Mouse (Mus musculus) frontal cortex, postnatal 36 days (tissue): ENCODE measurements around the gene Plac8.
A peak's percentile ranks its signal among the peaks of the same experiment; 100 is the strongest.

Experiments used
- DNase-seq, 2 experiments: peaks; one replicate each; pipeline ENCODE4 v3.0.0; 2022; ENCODE audit warnings: low spot score in 2 of 2

Plac8 gene

GRCm38 (mm10) chr5:100535826-100536225, 36.2 kb downstream of the Plac8 start:
- DNase-seq: no peak

GRCm38 (mm10) chr5:100526164-100526563, 45.9 kb downstream of the Plac8 start:
- DNase-seq: peak in 1 of 2 experiments; percentile 13

GRCm38 (mm10) chr5:100525620-100526019, 46.4 kb downstream of the Plac8 start:
- no peak for DNase-seq

GRCm38 (mm10) chr5:100524921-100525320, 47.1 kb downstream of the Plac8 start:
- DNase-seq: no peak

- no peak for DNase-seq
These were observed 48.7 kb downstream of the Plac8 start for GRCm38 (mm10) chr5:100523331-100523730.

GRCm38 (mm10) chr5:100520223-100520622, 51.8 kb downstream of the Plac8 start:
- no peak for DNase-seq

- no peak for DNase-seq
These were observed 53.0 kb downstream of the Plac8 start for GRCm38 (mm10) chr5:100519027-100519411.

GRCm38 (mm10) chr5:100518049-100519026, 53.7 kb downstream of the Plac8 start, which contains the start of gene Cops4:
Gene Cops4 (plus strand): TSS chr5:100518309.
- peak; percentile 95 to 97 for DNase-seq

- DNase-seq: no peak
These were observed 59.5 kb downstream of the Plac8 start for GRCm38 (mm10) chr5:100512576-100512975.

- DNase-seq: no peak
These were observed 62.8 kb downstream of the Plac8 start for GRCm38 (mm10) chr5:100509247-100509646.
